Mouse (Mus musculus) retina, embryonic 14.5 days (tissue): ENCODE measurements around the gene Il1rapl2.
A peak's percentile ranks its signal among the peaks of the same experiment; 100 is the strongest.
"Not testable (repeated sequence)": the region's sequence is repeated elsewhere in the genome, so short reads cannot be mapped to it uniquely, and the experiment has no call there.

Source experiments
- DNase-seq: peaks from one replicate; pipeline ENCODE4 v3.0.0-alpha.2; 2015; ENCODE audit warnings: low spot score

Gene Il1rapl2

DNA sequence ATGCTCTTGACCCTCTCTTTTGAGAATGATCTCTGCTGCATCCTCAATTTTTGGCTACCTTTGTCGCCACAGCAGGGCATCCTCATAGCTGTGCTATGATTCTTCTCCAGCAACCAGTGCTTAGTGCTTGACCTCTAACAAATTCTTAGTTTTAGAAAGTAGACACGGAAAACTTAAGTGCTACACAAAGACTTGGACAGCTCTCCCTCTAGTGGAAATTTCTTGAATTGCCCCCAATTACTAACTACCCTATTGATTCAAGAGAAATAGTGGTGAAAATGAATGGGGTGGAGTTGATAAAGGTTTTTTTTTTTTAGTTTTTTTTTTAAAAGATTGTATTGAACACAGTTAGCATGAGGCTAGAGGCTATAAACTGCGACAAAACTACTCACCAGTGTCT lies 599.7 kb downstream of the Il1rapl2 start:
- DNase-seq, result peak; percentile 68

DNA sequence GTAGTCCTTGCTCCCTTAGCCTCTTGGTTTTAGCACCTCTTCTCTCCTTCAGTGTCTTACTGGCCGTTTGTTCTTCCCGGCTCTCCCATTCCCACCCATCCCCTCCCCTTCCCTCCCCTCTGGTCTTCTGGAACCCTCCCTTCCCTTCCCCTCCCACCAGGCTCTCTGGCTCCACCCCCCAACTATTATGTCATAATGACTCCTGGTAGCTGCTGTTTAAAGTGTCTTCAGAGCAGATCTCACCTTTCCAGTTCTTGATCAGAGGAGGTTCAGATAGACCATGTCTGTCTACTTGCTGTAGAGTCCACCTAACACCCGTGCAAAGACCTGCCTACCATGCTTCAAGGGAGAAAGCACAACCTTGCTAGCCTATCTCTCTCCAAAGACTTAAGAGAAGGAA lies 639.1 kb downstream of the Il1rapl2 start, which contains the start of gene Tex13a:
Gene Tex13a, minus strand, starts transcription at position 101 of the 400 bp plus-strand sequence.
- no peak for DNase-seq

- DNase-seq, result no peak
Measured at GRCm38 (mm10) chrX:138234626-138235025, 664.2 kb downstream of the Il1rapl2 start.

DNA sequence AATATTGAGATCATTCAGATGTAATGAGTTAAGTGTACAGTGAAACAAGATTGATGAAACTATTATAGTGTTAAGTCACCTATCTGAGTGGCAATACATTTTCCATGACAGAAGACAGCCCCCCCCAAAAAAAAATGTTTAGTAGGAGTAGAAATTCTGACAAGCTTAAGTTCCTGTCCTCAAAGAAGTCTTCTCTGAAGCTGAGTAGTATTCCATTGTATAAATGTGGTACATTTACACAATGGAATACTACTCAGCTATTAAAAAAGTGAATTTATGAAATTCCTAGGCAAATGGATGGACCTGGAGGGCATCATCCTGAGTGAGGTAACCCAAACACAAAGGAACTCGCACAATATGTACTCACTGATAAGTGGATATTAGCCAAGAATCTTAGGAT lies 778.3 kb downstream of the Il1rapl2 start:
- DNase-seq, result not testable (repeated sequence)

DNA sequence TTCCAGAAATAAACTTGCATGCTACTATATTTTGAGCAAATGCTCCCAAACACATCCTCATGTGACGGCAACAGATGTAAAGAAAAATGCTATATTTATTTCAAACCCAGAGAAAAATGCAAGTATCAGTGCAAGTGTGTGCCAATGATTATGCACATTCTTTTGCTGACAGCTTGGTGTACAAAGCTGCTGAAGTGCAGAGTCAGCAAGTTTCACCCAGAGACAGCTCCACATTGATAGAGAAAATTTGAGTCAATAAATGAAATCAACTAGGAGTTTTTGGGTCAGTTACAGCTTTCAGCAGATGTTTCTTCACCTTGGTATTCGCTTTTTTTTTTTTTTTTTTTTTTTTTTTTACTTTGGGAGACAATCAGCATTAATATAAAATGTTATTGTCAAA lies 863.4 kb downstream of the Il1rapl2 start:
- no peak for DNase-seq

- DNase-seq, result no peak
Measured at GRCm38 (mm10) chrX:138437939-138438338, 867.5 kb downstream of the Il1rapl2 start.

GRCm38 (mm10) chrX:138449856-138450255 lies 879.4 kb downstream of the Il1rapl2 start:
- no peak for DNase-seq

DNA sequence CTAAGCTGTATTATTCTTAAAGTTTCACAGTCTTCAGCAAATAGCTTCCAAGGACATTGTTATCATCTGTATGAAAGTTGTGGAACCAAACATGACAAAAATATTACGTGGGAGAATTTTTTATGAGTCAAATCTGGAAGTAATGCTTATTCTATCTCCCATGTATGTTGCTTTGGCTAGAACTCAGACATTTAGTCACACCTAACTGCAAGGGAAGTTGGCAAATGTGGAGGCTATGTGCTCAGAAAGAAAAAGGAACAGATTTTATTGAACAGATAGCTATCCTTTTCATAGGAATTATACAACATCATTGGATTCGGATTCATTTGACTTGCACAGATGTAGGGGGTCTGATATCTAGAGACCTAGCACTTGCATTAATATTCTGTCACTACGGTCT lies 908.1 kb downstream of the Il1rapl2 start:
- no peak for DNase-seq

- DNase-seq, result no peak
Measured at GRCm38 (mm10) chrX:138500510-138500909, 930.1 kb downstream of the Il1rapl2 start.

- no peak for DNase-seq
Measured at GRCm38 (mm10) chrX:138505049-138505448, 934.6 kb downstream of the Il1rapl2 start.

- no peak for DNase-seq
Measured at GRCm38 (mm10) chrX:138620106-138620505, 1049.7 kb downstream of the Il1rapl2 start.

- no peak for DNase-seq
Measured at GRCm38 (mm10) chrX:138625311-138625710, 1054.9 kb downstream of the Il1rapl2 start.

DNA sequence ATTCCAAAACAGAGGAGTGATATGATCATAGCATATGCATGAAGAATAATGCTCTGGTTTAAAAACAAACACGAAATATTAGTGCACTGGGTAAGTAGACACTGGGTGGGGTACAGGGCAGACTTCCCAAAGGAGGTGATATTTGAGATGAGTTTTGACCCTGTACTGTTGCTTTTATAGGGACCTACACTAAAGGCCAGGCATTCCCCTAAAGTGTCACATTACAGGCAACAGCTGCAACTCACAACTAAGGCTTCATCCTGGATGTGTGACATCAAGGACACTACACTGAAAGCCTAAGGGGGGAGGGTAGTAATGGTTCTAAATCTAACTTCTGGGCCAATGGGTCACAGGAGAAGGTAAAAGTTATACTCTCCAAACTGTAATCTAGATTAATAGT lies 1152.0 kb downstream of the Il1rapl2 start:
- no peak for DNase-seq

DNA sequence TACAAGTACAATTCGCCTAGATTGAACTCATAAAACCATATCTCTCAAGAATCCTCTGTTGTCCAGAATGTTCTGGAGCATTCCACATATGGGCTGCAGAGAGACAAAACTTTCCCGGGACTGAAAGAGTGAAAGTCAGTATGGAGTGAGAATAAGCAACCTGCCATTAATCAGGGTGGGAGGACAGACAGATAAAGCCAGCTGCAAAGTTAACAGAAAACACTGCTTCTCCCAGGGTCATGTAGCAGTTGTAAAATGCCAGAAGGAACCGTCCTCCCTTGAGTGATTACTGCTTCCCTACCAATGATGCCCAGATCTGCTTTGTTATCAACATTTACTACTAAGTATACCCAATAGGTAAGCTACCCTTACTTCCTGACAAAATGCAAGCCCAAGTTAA lies 1230.5 kb downstream of the Il1rapl2 start:
- DNase-seq, result no peak

GRCm38 (mm10) chrX:138831876-138832275 lies 1261.5 kb downstream of the Il1rapl2 start:
- DNase-seq, result no peak

DNA sequence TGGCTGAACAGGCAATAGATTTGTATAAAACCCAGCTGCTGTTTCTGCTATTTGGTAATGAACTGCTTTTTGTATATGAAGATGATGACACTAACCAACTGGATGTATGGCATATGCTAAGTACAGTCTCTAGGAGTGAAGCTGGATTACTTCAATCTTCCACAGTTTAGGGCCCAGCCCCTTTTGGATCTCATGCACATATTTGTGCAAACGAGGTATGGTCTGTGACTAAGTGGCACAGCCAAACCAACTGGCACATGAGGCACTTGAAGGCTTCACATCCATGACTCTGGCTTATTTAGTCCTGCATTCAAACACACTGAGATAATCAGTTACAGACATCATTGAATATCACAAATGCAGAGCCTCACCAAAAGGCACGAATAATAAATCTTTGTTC lies 1263.5 kb downstream of the Il1rapl2 start:
- DNase-seq, result no peak

GRCm38 (mm10) chrX:138838381-138838780 lies 1268.0 kb downstream of the Il1rapl2 start:
- no peak for DNase-seq
